Mouse (Mus musculus): ENCODE measurements around the gene Ikbke.
A peak's percentile ranks its signal among the peaks of the same experiment; 100 is the strongest.

The Ikbke gene

DNA sequence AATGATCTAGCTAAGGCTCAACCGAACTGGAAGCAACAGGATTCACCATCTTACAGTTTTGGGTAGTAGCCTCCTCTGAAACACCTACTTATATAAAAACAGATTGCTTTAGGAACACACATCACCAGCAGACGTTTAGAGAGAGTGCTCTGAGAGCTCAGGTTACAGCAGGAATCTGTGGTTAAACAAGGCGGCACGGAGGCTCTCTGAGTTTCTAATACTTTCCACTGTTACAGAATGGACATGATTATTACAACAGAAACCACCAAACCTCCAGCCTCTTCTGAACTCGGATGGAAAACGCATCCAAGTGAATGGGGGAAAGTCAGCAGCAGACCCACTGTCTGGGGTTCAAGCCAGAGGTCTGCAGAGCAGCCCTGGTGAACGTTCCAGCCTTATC lies 43.3 kb downstream of the Ikbke start:
- DNase-seq: no peak

DNA sequence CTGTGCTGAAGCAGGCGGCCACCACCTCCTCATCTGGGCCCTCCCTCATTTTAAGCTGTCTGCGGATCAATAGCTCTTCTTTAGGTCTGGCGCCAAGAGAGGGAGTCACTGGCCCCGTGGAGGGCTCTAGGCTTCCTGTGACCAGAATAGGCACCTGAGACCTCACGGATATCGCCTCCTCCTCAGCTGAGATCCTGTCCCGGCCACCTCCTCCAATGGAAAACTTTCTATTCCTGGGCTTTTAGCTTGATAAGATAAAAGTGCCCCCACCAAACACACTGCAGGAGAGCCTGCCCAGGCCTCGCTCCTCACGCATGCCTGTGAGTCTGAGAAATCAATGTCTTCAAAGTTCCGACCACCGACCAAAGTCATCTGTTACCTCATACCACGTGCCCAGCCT lies 45.9 kb downstream of the Ikbke start:
- no peak for DNase-seq

DNA sequence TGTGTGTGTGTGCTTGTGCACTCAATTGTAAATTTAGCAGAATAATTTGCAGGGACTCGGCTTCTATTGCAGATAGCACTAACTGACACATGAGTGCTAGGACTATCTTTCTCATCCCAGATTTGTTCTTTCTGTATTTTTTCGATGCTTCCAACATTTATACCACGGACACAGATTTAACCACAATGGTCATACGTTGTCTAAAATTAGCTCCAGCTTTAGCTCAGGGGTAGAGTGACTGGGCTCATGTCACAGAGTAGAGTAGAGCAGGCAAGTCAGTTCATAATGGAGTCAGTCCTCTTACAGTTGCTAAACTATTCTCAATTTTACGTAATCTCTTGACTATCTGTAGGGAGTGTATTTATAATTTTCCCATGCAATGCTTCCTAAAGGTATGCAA lies 50.7 kb downstream of the Ikbke start:
- DNase-seq: no peak

DNA sequence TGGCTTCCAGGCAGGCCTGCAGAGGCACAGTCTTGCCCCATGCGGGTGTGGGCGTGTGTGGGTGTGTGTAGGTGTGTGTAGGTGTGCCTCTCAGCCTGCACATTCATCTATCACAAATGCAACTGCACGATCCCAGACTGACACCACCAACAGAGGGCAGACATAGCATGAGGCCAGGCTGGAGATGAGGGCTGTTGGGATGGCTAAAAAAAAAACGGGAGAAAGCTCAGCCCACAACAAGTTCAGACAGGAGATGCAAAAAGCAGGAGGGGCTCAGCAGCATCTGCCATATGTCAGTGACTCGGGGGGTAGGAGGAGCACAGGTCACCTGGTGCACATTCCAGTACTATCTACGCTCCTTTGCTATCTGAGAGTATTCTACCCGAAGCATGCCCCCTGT lies 51.2 kb downstream of the Ikbke start:
- no peak for DNase-seq

DNA sequence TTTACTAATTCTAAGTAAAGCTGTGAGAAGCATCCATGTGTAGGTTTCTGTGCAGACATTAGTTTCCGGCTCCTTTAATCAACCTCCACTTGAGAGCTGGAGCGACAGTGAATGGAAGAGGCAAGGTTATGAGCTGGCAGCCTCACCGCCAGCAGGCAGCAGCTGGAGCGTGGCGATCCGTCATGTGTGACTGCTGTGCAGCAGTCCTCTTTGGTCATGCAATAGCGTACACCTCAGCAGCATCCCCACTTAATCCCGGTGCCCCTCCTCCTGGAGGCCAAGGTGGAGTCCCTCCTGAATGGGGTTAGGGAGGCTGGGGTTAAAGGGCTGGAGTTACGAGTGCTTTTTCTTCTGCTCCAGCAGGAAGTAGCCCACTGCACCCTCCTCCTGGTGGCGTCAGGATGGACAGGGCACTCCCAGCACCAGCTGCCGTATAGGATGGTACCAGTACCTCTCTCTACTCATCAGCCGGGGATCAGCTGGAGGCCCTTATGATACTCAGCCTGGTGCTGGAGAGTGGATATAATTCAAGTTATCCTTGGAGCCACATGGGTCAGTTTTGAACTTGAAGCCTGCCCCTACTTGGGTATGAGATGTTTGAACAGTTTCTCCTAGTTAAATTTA lies 54.4 kb downstream of the Ikbke start:
- DNase-seq: no peak

DNA sequence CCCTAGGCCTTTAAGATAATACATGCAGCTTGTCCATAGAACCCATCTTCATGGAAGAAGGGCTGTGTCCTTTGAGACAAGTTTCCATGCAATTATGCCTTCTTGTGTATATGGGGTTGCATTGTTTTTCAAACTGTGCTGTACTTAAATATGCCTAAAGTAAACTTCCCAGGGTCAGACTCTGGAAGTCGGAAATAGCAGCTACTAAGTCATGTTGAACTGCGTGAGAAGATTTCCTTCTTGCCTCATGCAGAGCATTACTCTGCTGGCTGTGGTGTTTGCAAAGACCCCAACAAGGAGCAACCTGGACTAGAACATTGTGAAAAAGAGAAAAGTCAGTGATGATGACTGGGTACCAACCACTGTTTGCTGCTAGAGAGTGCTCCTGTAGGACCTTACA lies 56.1 kb downstream of the Ikbke start:
- no peak for DNase-seq

DNA sequence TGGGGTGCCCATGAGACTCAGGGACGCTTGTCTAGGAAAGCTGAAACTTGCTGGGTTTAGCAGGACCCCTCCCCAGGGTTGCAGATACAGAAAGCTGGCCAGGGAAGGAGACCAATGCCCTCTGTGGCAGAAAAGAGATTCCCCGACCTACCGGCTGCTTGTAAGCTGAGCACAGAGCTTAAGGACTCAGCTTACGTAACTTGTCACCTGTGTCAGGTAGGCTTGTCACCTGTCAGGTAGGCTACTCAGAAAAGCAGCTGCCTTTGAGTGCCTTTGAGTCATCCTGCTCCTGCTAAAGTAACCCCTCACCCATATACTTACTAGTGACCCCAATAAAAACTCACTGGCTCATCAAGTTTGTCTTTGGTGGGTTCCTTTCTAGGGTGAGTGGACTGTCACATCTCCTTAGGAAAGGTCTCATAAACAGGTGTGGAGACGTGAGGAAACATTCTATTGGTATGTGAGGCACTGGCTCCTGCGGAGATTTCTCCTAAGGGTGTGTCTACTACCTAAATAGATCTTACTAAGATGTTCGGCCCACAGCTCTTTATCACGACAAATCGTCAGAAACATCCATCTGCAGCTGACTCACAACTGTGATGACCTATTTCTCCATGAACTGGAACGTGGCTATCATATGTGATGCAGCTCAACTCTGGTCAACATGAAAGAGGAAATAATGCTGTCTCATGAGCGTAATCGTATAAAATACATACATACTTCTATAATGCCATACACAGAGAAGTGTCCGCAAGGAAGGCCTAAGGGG lies 57.4 kb downstream of the Ikbke start:
- DNase-seq: no peak

DNA sequence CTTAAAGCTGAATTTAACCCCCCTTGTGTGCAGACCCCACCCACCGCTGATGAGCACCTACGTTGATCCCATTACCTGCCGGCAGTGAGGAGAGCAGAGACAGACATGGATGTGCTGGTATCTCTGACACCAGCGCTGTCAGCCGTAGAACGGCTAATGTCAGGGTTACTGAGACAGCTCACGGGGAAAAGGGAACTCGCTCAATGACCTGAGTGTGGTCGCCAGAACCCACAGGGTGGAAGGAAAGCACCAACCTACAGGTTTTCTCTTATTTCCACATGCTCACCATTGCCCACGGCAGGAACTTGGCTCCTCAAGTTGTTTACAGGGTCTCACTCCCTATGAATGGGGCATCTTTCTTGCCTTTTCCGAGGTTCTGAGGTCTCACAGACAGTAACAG lies 60.5 kb downstream of the Ikbke start:
- no peak for DNase-seq

DNA sequence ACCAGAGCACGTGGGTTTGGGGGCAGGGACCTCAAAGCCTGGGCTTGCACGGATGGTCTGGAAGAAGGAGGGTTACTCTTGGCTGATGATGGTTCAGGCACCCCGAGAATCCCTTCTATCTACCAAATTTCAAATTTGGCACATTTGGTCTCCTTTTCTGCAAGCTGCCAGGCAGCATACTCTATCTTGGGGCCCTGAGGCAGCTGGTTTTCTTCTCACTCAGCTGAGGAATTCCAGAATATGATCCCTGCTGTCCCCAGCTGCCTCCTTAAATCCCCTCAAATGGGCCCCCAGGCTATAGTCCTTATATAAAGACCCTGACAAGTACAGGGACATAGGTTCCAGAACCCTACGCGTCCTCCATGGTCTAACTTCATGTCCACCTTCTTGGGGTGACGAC lies 66.0 kb downstream of the Ikbke start:
- no peak for DNase-seq

DNA sequence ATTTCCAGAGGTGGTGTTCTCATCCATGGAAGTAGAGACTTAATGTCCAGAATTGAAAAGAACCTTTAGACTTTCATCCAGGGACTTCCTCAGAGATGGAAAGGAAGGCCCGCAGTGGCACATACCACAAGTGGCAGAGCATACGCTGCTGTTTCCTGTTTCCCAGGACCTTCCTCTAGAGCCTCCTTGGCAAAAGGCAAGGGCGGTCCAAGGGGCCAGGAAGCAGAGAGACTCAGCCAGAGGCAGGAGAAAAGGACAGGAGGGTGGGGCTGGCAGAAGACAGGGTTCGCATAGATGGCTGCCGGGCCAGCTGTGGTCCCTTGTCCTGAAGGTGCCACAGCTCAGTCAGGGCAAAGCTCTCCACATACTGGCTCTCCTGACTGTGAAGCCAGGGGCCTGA lies 66.5 kb downstream of the Ikbke start:
- no peak for DNase-seq

DNA sequence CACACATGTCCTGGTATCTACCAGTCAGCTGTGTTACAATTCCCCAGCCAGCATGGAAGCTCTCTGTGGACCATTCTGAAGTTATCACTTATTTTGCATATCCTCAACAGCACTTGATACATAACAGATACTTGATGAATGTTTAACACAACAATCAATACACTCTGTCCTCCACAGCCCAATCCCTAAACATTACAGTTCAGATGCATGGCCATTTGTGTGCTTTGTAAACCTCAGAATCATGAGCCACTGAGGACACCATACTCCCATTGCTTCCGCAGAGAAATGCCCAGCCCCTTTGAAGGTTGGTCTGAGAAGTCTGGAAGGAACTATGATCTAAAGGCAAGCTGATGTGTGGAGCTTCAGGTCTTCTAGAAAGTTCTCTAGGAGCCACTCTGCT lies 67.8 kb downstream of the Ikbke start:
- no peak for DNase-seq

DNA sequence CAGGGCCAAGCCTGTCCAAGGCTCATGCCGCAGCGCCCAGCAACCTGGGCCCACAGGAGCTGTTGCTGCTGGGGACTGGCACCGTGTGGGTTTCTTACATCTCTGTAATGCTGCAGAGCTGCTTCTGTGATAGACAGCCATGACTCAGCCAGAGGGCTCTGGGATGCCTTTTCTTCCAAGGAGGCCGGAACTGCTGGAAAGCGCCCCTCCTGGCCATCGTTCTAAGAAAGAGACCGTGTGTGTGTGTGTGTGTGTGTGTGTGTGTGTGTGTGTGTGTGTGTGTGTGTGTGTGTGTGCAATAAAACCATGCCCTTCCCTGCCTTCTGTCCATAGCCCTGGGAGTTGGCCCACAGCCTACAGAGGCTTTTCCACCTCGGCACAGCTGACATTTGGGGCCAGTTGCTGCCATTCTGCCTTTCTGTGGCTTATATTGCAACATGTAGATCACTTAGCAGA lies 69.4 kb downstream of the Ikbke start:
- no peak for DNase-seq

DNA sequence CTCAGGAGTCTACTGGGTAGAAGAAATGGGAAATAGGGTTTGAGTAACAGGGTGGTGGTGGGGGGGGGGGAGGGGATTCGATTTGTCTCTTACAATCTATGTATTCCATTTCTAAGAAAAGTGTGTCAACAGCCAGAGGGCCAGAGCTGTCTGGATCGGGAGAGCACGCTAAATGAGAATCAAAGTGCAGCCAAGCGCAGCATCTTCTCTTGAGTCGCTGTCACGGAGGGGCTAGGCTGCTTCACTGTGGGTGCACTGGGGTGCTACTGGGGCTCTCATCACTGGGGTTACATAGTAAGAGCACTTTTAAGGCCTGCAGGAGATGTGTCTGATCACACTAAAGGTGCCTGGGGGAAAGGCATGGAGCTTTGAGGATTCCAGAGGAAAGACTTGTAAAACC lies 70.6 kb downstream of the Ikbke start:
- DNase-seq: no peak

DNA sequence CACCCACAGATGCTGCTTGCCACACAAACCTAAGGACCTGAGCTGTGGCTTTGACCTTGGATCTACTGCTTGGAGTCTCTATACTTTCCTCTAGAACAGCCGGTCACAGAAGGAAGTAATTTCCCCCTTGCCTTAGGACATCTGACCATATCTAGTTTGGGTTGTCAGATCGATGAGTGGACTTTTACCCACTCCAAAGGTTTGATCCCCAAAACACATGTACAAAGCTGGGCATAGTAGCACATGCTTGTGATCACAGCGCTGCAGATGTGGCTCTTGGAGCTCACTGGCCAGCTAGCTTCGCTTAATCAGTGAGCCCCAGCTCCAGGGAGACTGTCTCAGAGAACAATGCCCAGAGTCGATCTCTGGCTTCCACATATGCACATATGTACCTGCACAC lies 71.3 kb downstream of the Ikbke start:
- no peak for DNase-seq

DNA sequence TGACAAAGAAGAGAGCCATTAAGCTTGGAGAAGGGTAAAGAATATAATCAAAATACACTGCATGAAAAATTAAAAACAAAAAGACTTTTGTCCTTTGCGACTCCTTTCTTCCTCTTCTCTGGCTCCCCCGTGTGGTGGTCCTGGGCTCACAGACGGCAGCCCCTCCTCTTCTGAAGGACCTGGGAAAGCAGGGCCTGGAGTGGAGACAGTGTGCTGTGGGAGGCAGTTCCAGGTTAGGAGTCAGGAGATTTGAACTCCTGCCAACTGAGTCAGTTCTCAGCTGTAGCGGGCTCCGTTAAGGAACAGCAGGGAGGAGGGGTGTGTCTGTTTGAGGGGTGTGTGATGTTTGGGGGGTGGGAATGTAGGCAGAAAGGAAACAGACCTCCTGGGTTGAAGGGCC lies 71.9 kb downstream of the Ikbke start:
- DNase-seq: peak; percentile 80

DNA sequence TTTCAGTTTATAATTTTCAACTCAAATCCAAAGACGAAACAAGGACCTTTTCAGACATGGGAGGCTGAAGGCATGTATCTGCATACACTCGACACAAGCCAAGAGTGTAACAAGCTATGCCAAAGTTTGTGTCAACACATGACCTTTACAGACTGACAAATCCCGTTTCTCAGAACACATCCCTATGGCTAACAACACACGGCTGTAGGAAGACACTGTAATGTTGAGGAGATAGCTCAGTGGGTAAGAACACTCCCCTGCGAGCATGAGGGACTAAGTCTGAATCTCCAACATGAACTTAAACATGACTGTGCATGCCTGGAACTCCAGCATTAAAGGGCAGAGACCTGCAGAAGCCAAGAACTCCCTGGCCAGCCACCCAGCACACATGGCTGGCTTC lies 73.1 kb downstream of the Ikbke start:
- DNase-seq: no peak

DNA sequence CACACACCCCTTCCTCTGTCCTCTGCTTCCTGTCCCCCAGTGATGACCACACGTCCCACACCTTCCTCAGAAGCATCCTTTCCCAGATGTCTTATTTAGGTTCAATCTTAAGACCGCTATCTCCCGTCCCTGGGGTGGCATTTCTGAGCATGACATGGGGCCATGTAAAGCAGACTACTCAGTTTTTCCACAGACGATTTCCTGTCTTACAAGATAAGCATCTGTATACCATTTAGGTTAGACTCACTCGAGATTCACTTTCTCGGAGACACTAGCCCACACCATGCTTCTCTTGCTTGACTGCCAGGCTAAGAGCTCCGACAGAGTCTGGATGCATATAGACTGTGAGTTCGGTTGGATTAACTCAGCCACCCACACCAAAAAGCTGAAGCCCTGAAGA lies 74.9 kb downstream of the Ikbke start:
- no peak for DNase-seq

All from right cerebral cortex, postnatal 14 days (tissue).